1 mouse cellular context compared by ENCODE assay signal in the genomic region with DNA sequence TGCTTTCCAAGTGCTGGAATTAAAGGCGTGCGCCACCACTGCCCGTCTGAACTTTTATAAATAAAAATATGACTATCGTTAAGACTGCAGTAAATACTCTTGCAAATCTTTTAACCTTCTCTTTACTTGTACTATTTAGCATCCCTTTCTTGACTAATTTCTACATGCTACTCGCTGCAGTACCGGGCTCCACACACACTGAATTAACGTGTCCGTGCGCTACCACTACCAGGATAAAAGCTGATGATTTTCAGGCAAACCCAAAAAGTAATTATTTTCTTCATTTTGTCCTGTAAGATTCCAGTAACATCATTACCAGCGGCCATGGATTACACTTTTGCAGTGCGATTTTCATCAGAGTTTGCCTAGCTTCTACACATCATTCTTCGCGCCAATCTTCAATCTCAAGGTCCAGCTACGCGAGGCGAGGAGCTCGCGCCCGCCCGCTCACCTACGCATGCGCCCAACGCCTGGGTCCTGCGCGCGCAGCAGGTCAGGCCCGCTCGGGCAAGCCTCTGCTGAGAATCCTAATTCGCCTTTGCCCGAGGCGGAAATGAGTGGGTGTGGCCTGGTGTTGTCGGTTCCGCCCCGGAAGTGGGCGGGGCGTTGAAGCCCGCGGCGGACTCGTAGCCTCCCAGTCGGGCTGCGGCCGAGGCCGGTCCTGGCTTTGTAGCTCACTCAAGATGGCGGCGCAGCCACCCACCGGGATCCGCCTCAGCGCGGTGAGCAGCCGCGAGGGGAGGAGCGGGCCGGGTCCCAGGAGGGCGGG.
TF ChIP-seq lines count a peak whose summit lies in the region.

TSS of gene Morc3 (plus strand) at position 495 of the 769 bp plus-strand sequence.

TF ChIP-seq in MEL, 35 proteins besides CTCF, POLR2A, EP300 and RAD21 (continued from another document):
- TF ChIP-seq KAT2A (conservative IDR thresholded peaks at IDR 0.05; ENCODE audit: low read depth, low read length), result peak; percentile 52; the same call in 1 of the 2 replicates
- TF ChIP-seq ZC3H11A (IDR thresholded peaks at IDR 0.05; ENCODE audit: low read depth, low read length), result no peak
- no peak for TF ChIP-seq JUND (IDR thresholded peaks at IDR 0.05; ENCODE audit: low read depth, low read length)
- no peak for TF ChIP-seq USF1 (IDR thresholded peaks at IDR 0.05; ENCODE audit: low read depth, low read length)
- peak; percentile 83 for TF ChIP-seq ZMIZ1 (IDR thresholded peaks at IDR 0.05; ENCODE audit: low read depth, low read length)
- no peak for TF ChIP-seq ZKSCAN1 (IDR thresholded peaks at IDR 0.05; ENCODE audit: low read depth, low read length)
- peak; percentile 58; the same call in 1 of the 2 replicates for TF ChIP-seq ETS1 (IDR thresholded peaks at IDR 0.05; ENCODE audit: low read depth, low read length)
- TF ChIP-seq MYB (IDR thresholded peaks at IDR 0.05; ENCODE audit: low read depth, low read length), result no peak
- peak; percentile 88; the same call in 1 of the 2 replicates for TF ChIP-seq E2F4 (IDR thresholded peaks at IDR 0.05; ENCODE audit: borderline replicate concordance, low read depth, low read length)
- no peak for TF ChIP-seq GATA1 (IDR thresholded peaks at IDR 0.05; ENCODE audit: low read depth, low read length)
- no peak for TF ChIP-seq USF2 (IDR thresholded peaks at IDR 0.05; ENCODE audit: borderline replicate concordance in 1 of 2, insufficient read depth in 1 of 2, low read depth in 1 of 2, low read length in 2 of 2)
- peak; percentile 93 for TF ChIP-seq ELF1 (IDR thresholded peaks at IDR 0.05; ENCODE audit: low read depth, low read length)
- TF ChIP-seq POLR2AphosphoS2 (IDR thresholded peaks at IDR 0.05; ENCODE audit: low read length), result peak; percentile 80
